Mouse (Mus musculus): ENCODE measurements around the gene Spdye4c. TPM values are rescaled to one million over a fixed set of nuclear protein-coding genes. Genes with fewer than 3 reads are reported as not detected.
A peak's percentile ranks its signal among the peaks of the same experiment; 100 is the strongest.

The Spdye4c gene
- polyA plus RNA-seq (2012; ENCODE audit: insufficient read depth, insufficient read length, missing spikeins): not detected in 2 replicates

DNA sequence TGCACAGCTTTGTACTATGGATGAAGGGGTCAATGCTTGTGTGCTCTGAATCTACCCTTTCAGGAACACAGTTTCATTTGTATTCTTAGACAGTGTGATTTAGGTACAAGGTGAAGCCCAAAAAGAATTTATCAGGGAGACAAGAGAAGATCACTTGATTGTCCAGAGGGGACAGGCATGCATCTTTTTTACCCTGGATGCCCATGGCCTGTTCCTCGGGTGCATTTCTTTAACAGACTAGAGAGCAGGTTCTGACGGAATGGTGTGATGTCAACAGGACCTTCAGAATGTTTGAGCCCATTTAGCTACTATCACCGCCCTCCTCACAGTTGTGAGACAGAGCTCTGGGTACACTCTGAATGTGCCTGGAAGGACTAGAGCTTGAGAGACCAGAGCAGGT lies at the start of gene Spdye4c:
Gene Spdye4c, plus strand, starts transcription at position 301 of the 400 bp plus-strand sequence.
- Histone ChIP-seq H3K4me3 (ENCODE audit: insufficient read depth, low read length) (no peak within 1 kb of the TSS), H3K27ac (ENCODE audit: insufficient read depth, low read depth, low read length) (no peak within 1 kb of the TSS), H3K4me1 (ENCODE audit: control insufficient read depth, insufficient read depth, low read length) (no peaks in the 10 kb centered on the region)
- no peak for TF ChIP-seq POLR2A (IDR thresholded peaks at IDR 0.05; ENCODE audit: borderline replicate concordance, low read depth, low read length)
- TF ChIP-seq CTCF (IDR thresholded peaks at IDR 0.05; ENCODE audit: low read depth, low read length): no peak

DNA sequence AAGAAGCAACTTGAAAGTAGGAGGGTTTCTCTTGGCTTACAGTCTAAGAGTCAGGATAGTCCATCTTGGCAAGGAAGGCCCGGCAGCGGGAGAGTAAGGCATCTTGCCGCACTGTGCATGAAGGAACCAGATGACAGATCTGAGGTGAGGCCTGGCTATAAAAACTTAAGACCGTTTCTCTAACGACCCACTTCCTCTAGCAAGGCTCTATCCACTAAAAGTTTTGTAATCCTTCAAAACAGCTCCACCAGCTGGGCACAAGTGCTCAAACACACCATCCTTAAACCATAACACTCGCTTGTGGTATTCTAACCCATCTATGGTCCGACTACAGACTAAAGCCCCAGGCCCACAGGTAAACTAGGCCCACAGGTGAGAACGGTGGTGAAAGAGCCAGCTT lies 47.5 kb upstream of the Spdye4c start:
- TF ChIP-seq POLR2A (IDR thresholded peaks at IDR 0.05; ENCODE audit: borderline replicate concordance, low read depth, low read length) (no peak), CTCF (IDR thresholded peaks at IDR 0.05; ENCODE audit: low read depth, low read length) (no peak)
- H3K27ac ChIP-seq (ENCODE audit: insufficient read depth, low read depth, low read length): no peak overlapping the region
- H3K4me1 ChIP-seq (ENCODE audit: control insufficient read depth, insufficient read depth, low read length): peaks cover 12% of the 10 kb centered on the region
- H3K4me3 ChIP-seq (ENCODE audit: insufficient read depth, low read length): no peak overlapping the region

DNA sequence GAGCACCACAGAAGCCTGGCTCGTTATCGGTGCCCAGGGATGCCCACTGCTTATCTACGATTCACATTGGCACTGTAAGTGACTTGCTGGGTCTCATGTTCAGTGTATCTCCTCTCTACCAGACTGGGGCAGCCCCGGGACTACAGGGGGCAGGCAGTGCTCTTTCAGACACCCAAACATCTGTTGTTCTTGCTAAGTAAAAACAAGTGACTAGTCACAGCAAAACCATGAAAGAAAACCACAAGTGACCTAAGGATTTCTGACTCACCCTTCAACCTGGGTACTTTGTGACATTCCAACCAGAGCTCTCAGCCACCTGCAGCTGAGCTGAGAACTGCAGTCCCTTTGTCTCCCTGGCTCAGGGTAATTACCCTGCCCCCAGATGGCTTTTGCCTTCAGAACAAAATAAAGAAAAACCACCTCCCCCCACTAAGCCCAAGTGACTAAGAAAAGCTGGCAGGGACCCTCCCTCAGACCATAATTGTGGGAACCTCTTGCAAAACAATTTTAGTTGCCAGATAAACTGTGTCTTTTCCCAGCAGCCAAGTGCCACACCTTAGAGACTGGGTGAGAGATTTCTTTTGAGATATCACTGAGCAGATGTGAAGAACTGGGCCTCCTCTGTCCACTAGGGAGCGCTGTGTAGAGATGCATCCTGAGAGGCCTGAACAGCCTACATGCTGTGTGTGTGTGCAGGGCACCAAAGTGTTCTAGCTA lies 46.4 kb upstream of the Spdye4c start:
- H3K4me1 ChIP-seq (ENCODE audit: control insufficient read depth, insufficient read depth, low read length): peaks cover 12% of the 10 kb centered on the region
- no peak overlapping the region for H3K4me3 ChIP-seq (ENCODE audit: insufficient read depth, low read length)
- TF ChIP-seq POLR2A (IDR thresholded peaks at IDR 0.05; ENCODE audit: borderline replicate concordance, low read depth, low read length) (no peak), CTCF (IDR thresholded peaks at IDR 0.05; ENCODE audit: low read depth, low read length) (peak; percentile 70)
- no peak overlapping the region for H3K27ac ChIP-seq (ENCODE audit: insufficient read depth, low read depth, low read length)

GRCm38 (mm10) chr2:128545447-128545846 lies 45.6 kb upstream of the Spdye4c start:
- Histone ChIP-seq H3K4me1 (ENCODE audit: control insufficient read depth, insufficient read depth, low read length) (peaks cover 12% of the 10 kb centered on the region), H3K27ac (ENCODE audit: insufficient read depth, low read depth, low read length) (no peak overlapping the region)
- no peak for TF ChIP-seq POLR2A (IDR thresholded peaks at IDR 0.05; ENCODE audit: borderline replicate concordance, low read depth, low read length)
- TF ChIP-seq CTCF (IDR thresholded peaks at IDR 0.05; ENCODE audit: low read depth, low read length): no peak

DNA sequence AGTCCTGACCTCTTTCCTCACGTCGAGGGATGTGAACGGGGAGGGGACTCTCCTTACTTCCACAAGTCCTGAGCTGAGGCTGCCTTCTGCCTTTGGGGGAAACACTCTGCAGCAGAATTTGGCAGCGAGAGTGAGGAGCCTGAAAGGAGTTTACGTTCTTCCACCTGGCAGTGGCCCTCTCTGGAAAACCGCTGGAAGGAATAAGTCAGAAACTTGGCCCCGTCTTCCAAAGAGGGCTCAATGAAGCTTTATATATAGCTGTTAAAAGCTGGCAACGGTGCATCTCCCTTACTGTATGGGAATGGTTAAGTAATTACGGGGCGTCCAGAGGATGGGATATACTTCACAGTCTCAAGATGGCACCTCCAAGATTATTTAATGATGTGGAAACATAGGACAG lies 43.9 kb upstream of the Spdye4c start:
- H3K27ac ChIP-seq (ENCODE audit: insufficient read depth, low read depth, low read length): no peak overlapping the region
- peaks cover 14% of the 10 kb centered on the region for H3K4me1 ChIP-seq (ENCODE audit: control insufficient read depth, insufficient read depth, low read length)
- TF ChIP-seq POLR2A (IDR thresholded peaks at IDR 0.05; ENCODE audit: borderline replicate concordance, low read depth, low read length) (no peak), CTCF (IDR thresholded peaks at IDR 0.05; ENCODE audit: low read depth, low read length) (no peak)
- H3K4me3 ChIP-seq (ENCODE audit: insufficient read depth, low read length): no peak overlapping the region

More at GRCm38 (mm10) chr2:128545447-128545846, 45.6 kb upstream of the Spdye4c start:
- H3K4me3 ChIP-seq (ENCODE audit: insufficient read depth, low read length): no peak overlapping the region

DNA sequence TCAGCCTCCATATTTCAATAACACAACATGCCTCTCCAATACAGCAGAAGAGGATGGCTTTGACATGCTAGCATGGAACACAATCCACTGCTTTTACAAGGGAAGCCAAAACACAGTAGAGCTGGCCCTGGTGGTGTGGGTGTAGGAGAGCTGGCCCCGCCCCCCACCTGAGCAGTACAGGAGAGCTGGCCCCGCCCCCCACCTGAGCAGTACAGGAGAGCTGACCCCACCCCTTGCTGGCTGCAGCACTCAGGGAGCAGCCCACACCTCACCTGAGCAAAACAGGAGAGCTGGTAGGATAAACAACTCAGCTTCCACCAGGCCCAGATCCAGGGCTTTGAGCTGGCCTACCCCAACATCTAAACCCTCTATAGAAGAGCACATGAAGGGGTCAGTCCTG lies 42.7 kb upstream of the Spdye4c start:
- Histone ChIP-seq H3K4me3 (ENCODE audit: insufficient read depth, low read length) (no peak overlapping the region), H3K4me1 (ENCODE audit: control insufficient read depth, insufficient read depth, low read length) (peaks cover 26% of the 10 kb centered on the region), H3K27ac (ENCODE audit: insufficient read depth, low read depth, low read length) (no peak overlapping the region)
- TF ChIP-seq POLR2A (IDR thresholded peaks at IDR 0.05; ENCODE audit: borderline replicate concordance, low read depth, low read length) (no peak), CTCF (IDR thresholded peaks at IDR 0.05; ENCODE audit: low read depth, low read length) (no peak)

- peaks cover 26% of the 10 kb centered on the region for H3K4me1 ChIP-seq (ENCODE audit: control insufficient read depth, insufficient read depth, low read length)
- H3K4me3 ChIP-seq (ENCODE audit: insufficient read depth, low read length): no peak overlapping the region
- H3K27ac ChIP-seq (ENCODE audit: insufficient read depth, low read depth, low read length): no peak overlapping the region
- TF ChIP-seq CTCF (IDR thresholded peaks at IDR 0.05; ENCODE audit: low read depth, low read length) (no peak), POLR2A (IDR thresholded peaks at IDR 0.05; ENCODE audit: borderline replicate concordance, low read depth, low read length) (no peak)
These were observed 41.4 kb upstream of the Spdye4c start for GRCm38 (mm10) chr2:128549561-128549960.

DNA sequence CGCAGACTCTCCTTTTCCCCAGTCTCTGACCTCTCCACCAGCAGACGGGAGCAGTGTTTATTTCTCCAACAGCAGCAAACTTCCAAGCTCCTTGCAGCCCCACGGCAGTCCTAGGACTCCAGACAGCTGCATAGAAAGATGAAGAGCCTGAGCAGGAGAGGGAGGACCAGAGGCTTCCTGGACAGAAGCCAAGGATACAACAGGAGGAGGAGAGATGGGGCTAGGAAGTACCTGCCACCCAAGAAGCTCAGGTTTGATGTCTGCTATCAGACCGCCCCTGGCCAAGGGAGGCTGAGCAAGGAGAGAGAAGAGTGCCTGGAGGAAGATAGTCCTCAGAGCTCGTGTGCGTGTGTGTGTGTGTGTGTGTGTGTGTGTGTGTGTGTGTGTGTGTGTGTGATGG lies 41.0 kb upstream of the Spdye4c start:
- no peak overlapping the region for H3K4me3 ChIP-seq (ENCODE audit: insufficient read depth, low read length)
- peaks cover 22% of the 10 kb centered on the region for H3K4me1 ChIP-seq (ENCODE audit: control insufficient read depth, insufficient read depth, low read length)
- no peak overlapping the region for H3K27ac ChIP-seq (ENCODE audit: insufficient read depth, low read depth, low read length)
- no peak for TF ChIP-seq CTCF (IDR thresholded peaks at IDR 0.05; ENCODE audit: low read depth, low read length)
- TF ChIP-seq POLR2A (IDR thresholded peaks at IDR 0.05; ENCODE audit: borderline replicate concordance, low read depth, low read length): no peak

DNA sequence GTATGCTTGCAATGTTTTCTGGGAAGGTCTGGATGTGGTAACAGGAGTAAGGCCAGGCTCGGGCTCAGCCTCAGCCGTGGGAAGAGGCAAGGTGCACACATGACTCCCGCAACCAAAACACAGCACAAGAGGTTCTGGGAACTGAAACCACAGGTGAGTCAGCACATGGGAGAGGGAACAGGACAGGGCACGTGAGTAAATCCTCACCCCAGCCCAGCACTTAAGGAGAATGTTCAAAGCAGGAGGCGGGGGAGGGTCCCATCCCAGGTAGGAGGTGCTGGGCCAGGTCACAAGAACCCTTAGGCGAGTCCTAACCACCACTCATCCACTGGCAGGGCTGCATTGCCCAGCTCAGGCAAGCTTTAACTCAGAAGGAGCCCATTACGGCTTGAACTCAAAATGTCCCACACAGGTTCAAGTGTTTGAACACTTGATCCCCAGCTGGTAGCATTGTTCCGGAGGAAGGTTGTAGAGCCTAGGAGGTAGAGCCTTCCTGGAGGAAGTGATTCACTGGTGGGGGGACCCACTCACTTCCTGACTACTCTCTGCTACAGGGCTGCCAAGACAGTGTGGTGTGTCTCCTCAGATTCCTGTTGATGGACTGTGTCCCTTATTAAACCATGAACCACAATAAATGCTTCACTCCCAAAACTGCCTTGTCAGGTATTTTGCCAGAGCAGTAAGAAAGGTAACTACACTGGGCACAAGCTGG lies 38.8 kb upstream of the Spdye4c start:
- TF ChIP-seq POLR2A (IDR thresholded peaks at IDR 0.05; ENCODE audit: borderline replicate concordance, low read depth, low read length) (no peak), CTCF (IDR thresholded peaks at IDR 0.05; ENCODE audit: low read depth, low read length) (no peak)
- Histone ChIP-seq H3K4me1 (ENCODE audit: control insufficient read depth, insufficient read depth, low read length) (peaks cover 17% of the 10 kb centered on the region), H3K27ac (ENCODE audit: insufficient read depth, low read depth, low read length) (no peak overlapping the region), H3K4me3 (ENCODE audit: insufficient read depth, low read length) (no peak overlapping the region)

Measured in bone marrow macrophage, adult 2 months (primary cell).